Mouse (Mus musculus): ENCODE measurements around the gene Nab1. TPM values are rescaled to one million over a fixed set of nuclear protein-coding genes. Genes with fewer than 3 reads are reported as not detected.

Gene Nab1
- polyA plus RNA-seq, 1 experiment from 2014 or later: 21.1 TPM

- no peak for ATAC-seq (ENCODE audit: low read depth)
- Histone ChIP-seq H3K4me2 (ENCODE audit: low read depth, low read length) (no peak overlapping the region), H3K9me3 (ENCODE audit: control insufficient read depth, low read length) (no peaks in the 10 kb centered on the region), H3K27ac (replicated peaks; ENCODE audit: low read depth, low read length) (no peak overlapping the region), H3K4me3 (ENCODE audit: low read depth, low read length) (no peak overlapping the region), H3K4me1 (ENCODE audit: control insufficient read depth, insufficient read depth, low read length) (0 out of 2 replicates have a peak, but pooled peaks cover 3% of the 10 kb centered on the region), H3K9ac (ENCODE audit: low read depth, low read length) (no peak overlapping the region), H3K36me3 (ENCODE audit: control insufficient read depth, insufficient read depth, low read length) (peaks cover 6% of the 10 kb centered on the region; the same call in 1 of the 2 replicates), H3K27me3 (replicated peaks; ENCODE audit: control insufficient read depth, insufficient read depth, low read length) (no peaks in the 10 kb centered on the region)
- WGBS: 88% methylated on average over 3 of the region's 3 CpGs
- no peak for DNase-seq (ENCODE audit: low spot score)
These were observed 34.6 kb downstream of the Nab1 start for GRCm38 (mm10) chr1:52465830-52466229.

- Histone ChIP-seq H3K36me3 (ENCODE audit: control insufficient read depth, insufficient read depth, low read length) (peaks cover 6% of the 10 kb centered on the region; the same call in 1 of the 2 replicates), H3K4me2 (ENCODE audit: low read depth, low read length) (no peak overlapping the region), H3K9me3 (ENCODE audit: control insufficient read depth, low read length) (no peaks in the 10 kb centered on the region), H3K4me3 (ENCODE audit: low read depth, low read length) (no peak overlapping the region), H3K27me3 (replicated peaks; ENCODE audit: control insufficient read depth, insufficient read depth, low read length) (no peaks in the 10 kb centered on the region), H3K9ac (ENCODE audit: low read depth, low read length) (no peak overlapping the region), H3K27ac (replicated peaks; ENCODE audit: low read depth, low read length) (no peak overlapping the region), H3K4me1 (ENCODE audit: control insufficient read depth, insufficient read depth, low read length) (0 out of 2 replicates have a peak, but pooled peaks cover 1% of the 10 kb centered on the region)
- no peak for DNase-seq (ENCODE audit: low spot score)
- WGBS: 68% methylated on average over 3 of the region's 3 CpGs
- no peak for ATAC-seq (ENCODE audit: low read depth)
These were observed 35.2 kb downstream of the Nab1 start for GRCm38 (mm10) chr1:52465264-52465663.

- ATAC-seq (ENCODE audit: low read depth): no peak
- H3K9me3 ChIP-seq (ENCODE audit: control insufficient read depth, low read length): no peaks in the 10 kb centered on the region
- H3K27me3 ChIP-seq (replicated peaks; ENCODE audit: control insufficient read depth, insufficient read depth, low read length): no peaks in the 10 kb centered on the region
- no peaks in the 10 kb centered on the region for H3K4me1 ChIP-seq (ENCODE audit: control insufficient read depth, insufficient read depth, low read length)
- no peak overlapping the region for H3K4me3 ChIP-seq (ENCODE audit: low read depth, low read length)
- H3K4me2 ChIP-seq (ENCODE audit: low read depth, low read length): no peak overlapping the region
- no peak overlapping the region for H3K9ac ChIP-seq (ENCODE audit: low read depth, low read length)
- no peak overlapping the region for H3K27ac ChIP-seq (replicated peaks; ENCODE audit: low read depth, low read length)
- WGBS: 84% methylated on average over 6 of the region's 6 CpGs
- no peak for DNase-seq (ENCODE audit: low spot score)
- peaks cover 6% of the 10 kb centered on the region; the same call in 1 of the 2 replicates for H3K36me3 ChIP-seq (ENCODE audit: control insufficient read depth, insufficient read depth, low read length)
These were observed 37.2 kb downstream of the Nab1 start for GRCm38 (mm10) chr1:52463305-52463704.

- H3K36me3 ChIP-seq (ENCODE audit: control insufficient read depth, insufficient read depth, low read length): peaks cover under 1% of the 10 kb centered on the region; the same call in 1 of the 2 replicates
- no peaks in the 10 kb centered on the region for H3K27me3 ChIP-seq (replicated peaks; ENCODE audit: control insufficient read depth, insufficient read depth, low read length)
- H3K4me2 ChIP-seq (ENCODE audit: low read depth, low read length): no peak overlapping the region
- ATAC-seq (ENCODE audit: low read depth) (no peak), DNase-seq (ENCODE audit: low spot score) (no peak)
- H3K9ac ChIP-seq (ENCODE audit: low read depth, low read length): no peak overlapping the region
- H3K4me1 ChIP-seq (ENCODE audit: control insufficient read depth, insufficient read depth, low read length): no peaks in the 10 kb centered on the region
- H3K27ac ChIP-seq (replicated peaks; ENCODE audit: low read depth, low read length): no peak overlapping the region
- H3K4me3 ChIP-seq (ENCODE audit: low read depth, low read length): no peak overlapping the region
- WGBS: 70% methylated on average over 7 of the region's 7 CpGs
- no peaks in the 10 kb centered on the region for H3K9me3 ChIP-seq (ENCODE audit: control insufficient read depth, low read length)
These were observed 43.9 kb downstream of the Nab1 start for GRCm38 (mm10) chr1:52456571-52456970.

- Histone ChIP-seq H3K4me2 (ENCODE audit: low read depth, low read length) (no peak overlapping the region), H3K9ac (ENCODE audit: low read depth, low read length) (no peak overlapping the region), H3K27me3 (replicated peaks; ENCODE audit: control insufficient read depth, insufficient read depth, low read length) (no peaks in the 10 kb centered on the region), H3K4me3 (ENCODE audit: low read depth, low read length) (no peak overlapping the region), H3K4me1 (ENCODE audit: control insufficient read depth, insufficient read depth, low read length) (no peaks in the 10 kb centered on the region), H3K27ac (replicated peaks; ENCODE audit: low read depth, low read length) (no peak overlapping the region), H3K9me3 (ENCODE audit: control insufficient read depth, low read length) (no peaks in the 10 kb centered on the region), H3K36me3 (ENCODE audit: control insufficient read depth, insufficient read depth, low read length) (no peaks in the 10 kb centered on the region; the same call in 1 of the 2 replicates)
- DNase-seq (ENCODE audit: low spot score): peak; percentile 17
- ATAC-seq (ENCODE audit: low read depth): peak; percentile 15; the same call in 1 of the 2 replicates
- 72% methylated on average over 3 of the region's 3 CpGs for WGBS
These were observed 45.9 kb downstream of the Nab1 start for GRCm38 (mm10) chr1:52454509-52455001.

GRCm38 (mm10) chr1:52451360-52451759 is 49.1 kb downstream of the Nab1 start:
- H3K36me3 ChIP-seq (ENCODE audit: control insufficient read depth, insufficient read depth, low read length): no peaks in the 10 kb centered on the region
- no peak for ATAC-seq (ENCODE audit: low read depth)
- no peak overlapping the region for H3K9ac ChIP-seq (ENCODE audit: low read depth, low read length)
- H3K4me3 ChIP-seq (ENCODE audit: low read depth, low read length): no peak overlapping the region
- H3K27me3 ChIP-seq (replicated peaks; ENCODE audit: control insufficient read depth, insufficient read depth, low read length): no peaks in the 10 kb centered on the region
- WGBS: 67% methylated on average over 1 of the region's 1 CpGs
- no peak overlapping the region for H3K27ac ChIP-seq (replicated peaks; ENCODE audit: low read depth, low read length)
- no peaks in the 10 kb centered on the region for H3K9me3 ChIP-seq (ENCODE audit: control insufficient read depth, low read length)
- no peaks in the 10 kb centered on the region for H3K4me1 ChIP-seq (ENCODE audit: control insufficient read depth, insufficient read depth, low read length)
- no peak for DNase-seq (ENCODE audit: low spot score)
- no peak overlapping the region for H3K4me2 ChIP-seq (ENCODE audit: low read depth, low read length)

- DNase-seq (ENCODE audit: low spot score) (peak; percentile 4), ATAC-seq (ENCODE audit: low read depth) (peak; percentile 74; the same call in 1 of the 2 replicates)
- Histone ChIP-seq H3K9ac (ENCODE audit: low read depth, low read length) (no peak overlapping the region), H3K9me3 (ENCODE audit: control insufficient read depth, low read length) (no peaks in the 10 kb centered on the region), H3K27me3 (replicated peaks; ENCODE audit: control insufficient read depth, insufficient read depth, low read length) (no peaks in the 10 kb centered on the region), H3K27ac (replicated peaks; ENCODE audit: low read depth, low read length) (no peak overlapping the region), H3K4me2 (ENCODE audit: low read depth, low read length) (no peak overlapping the region), H3K4me3 (ENCODE audit: low read depth, low read length) (no peak overlapping the region), H3K36me3 (ENCODE audit: control insufficient read depth, insufficient read depth, low read length) (no peaks in the 10 kb centered on the region), H3K4me1 (ENCODE audit: control insufficient read depth, insufficient read depth, low read length) (no peaks in the 10 kb centered on the region)
- WGBS: 65% methylated on average over 6 of the region's 6 CpGs
These were observed 64.6 kb downstream of the Nab1 start for GRCm38 (mm10) chr1:52435856-52436255.

GRCm38 (mm10) chr1:52434085-52434484 is 66.4 kb downstream of the Nab1 start:
- Histone ChIP-seq H3K9ac (ENCODE audit: low read depth, low read length) (no peak overlapping the region), H3K27me3 (replicated peaks; ENCODE audit: control insufficient read depth, insufficient read depth, low read length) (no peaks in the 10 kb centered on the region), H3K9me3 (ENCODE audit: control insufficient read depth, low read length) (no peaks in the 10 kb centered on the region), H3K4me2 (ENCODE audit: low read depth, low read length) (no peak overlapping the region), H3K4me3 (ENCODE audit: low read depth, low read length) (no peak overlapping the region), H3K4me1 (ENCODE audit: control insufficient read depth, insufficient read depth, low read length) (no peaks in the 10 kb centered on the region), H3K27ac (replicated peaks; ENCODE audit: low read depth, low read length) (no peak overlapping the region), H3K36me3 (ENCODE audit: control insufficient read depth, insufficient read depth, low read length) (no peaks in the 10 kb centered on the region)
- no peak for ATAC-seq (ENCODE audit: low read depth)
- DNase-seq (ENCODE audit: low spot score): no peak
- 75% methylated on average over 4 of the region's 4 CpGs for WGBS

- DNase-seq (ENCODE audit: low spot score) (no peak), ATAC-seq (ENCODE audit: low read depth) (no peak)
- Histone ChIP-seq H3K9ac (ENCODE audit: low read depth, low read length) (no peak overlapping the region), H3K9me3 (ENCODE audit: control insufficient read depth, low read length) (no peaks in the 10 kb centered on the region), H3K4me3 (ENCODE audit: low read depth, low read length) (no peak overlapping the region), H3K36me3 (ENCODE audit: control insufficient read depth, insufficient read depth, low read length) (no peaks in the 10 kb centered on the region), H3K4me2 (ENCODE audit: low read depth, low read length) (no peak overlapping the region), H3K27me3 (replicated peaks; ENCODE audit: control insufficient read depth, insufficient read depth, low read length) (no peaks in the 10 kb centered on the region), H3K4me1 (ENCODE audit: control insufficient read depth, insufficient read depth, low read length) (no peaks in the 10 kb centered on the region), H3K27ac (replicated peaks; ENCODE audit: low read depth, low read length) (no peak overlapping the region)
- WGBS: 83% methylated on average over 8 of the region's 8 CpGs
These were observed 68.7 kb downstream of the Nab1 start for GRCm38 (mm10) chr1:52431806-52432205.

Data from embryonic facial prominence, embryonic 14.5 days (tissue).